Mouse (Mus musculus) embryonic fibroblast, embryonic 13.5 days (primary cell): ENCODE measurements around the gene Trim15. TPM values are rescaled to one million over a fixed set of nuclear protein-coding genes. Genes with fewer than 3 reads are reported as not detected.

ENCODE experiments used
- H3K27ac ChIP-seq: 2 replicates; pipeline ENCODE4 v1.5.1; 2012; ENCODE audit warnings: low read length, control low read depth, inconsistent platforms; ENCODE audit not compliant: insufficient read depth
- H3K4me1 ChIP-seq: 2 replicates; pipeline ENCODE4 v1.6.1; 2011; ENCODE audit warnings: low read length; ENCODE audit not compliant: control insufficient read depth, insufficient read depth
- H3K4me3 ChIP-seq: 2 replicates; pipeline ENCODE4 v1.5.1; 2011; ENCODE audit warnings: mild to moderate bottlenecking, control low read depth, low read length; ENCODE audit not compliant: insufficient read depth
- CTCF ChIP-seq: IDR thresholded peaks from 2 replicates; pipeline ENCODE4 v1.5.1; 2011; ENCODE audit warnings: mild to moderate bottlenecking, control low read depth, low read length, moderate library complexity, borderline replicate concordance; ENCODE audit not compliant: insufficient read depth
- POLR2A ChIP-seq: IDR thresholded peaks from 2 replicates; pipeline ENCODE4 v1.6.1; 2011; ENCODE audit warnings: low read depth, mild to moderate bottlenecking, control low read depth, low read length, moderate library complexity
- polyA plus RNA-seq: library from polyadenylated mRNA; stranded (reverse); fragments of >200 nt; gene quantifications from 2 replicates; pipeline ENCODE4 v1.2.4, GENCODE M21; 2011; ENCODE audit warnings: low read depth; ENCODE audit not compliant: missing spikeins, insufficient read length

Gene Trim15
- polyA plus RNA-seq, 1 experiment, result not detected

DNA sequence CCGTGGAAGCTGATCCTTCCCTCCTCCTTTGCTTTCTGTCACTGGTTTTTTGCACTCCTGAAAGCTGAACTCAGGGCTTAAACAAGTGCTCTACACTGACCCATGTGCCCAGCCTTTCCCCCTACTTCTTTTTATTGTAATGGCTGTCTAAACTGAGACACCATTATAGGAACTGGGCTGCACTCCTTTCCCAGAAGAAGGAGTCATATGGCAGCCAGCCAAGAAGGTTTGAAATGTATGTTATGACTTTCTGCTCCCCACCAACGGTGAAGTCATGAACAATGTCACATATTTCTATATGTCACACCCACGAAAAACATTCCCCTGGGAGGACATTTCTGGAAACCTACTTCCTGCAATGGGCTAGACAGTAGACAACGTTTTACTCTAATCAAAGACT lies 7.6 kb upstream of the Trim15 start:
- Histone ChIP-seq H3K4me1 (peaks cover 13% of the 10 kb centered on the region), H3K4me3 (no peak overlapping the region), H3K27ac (peak overlapping the region; percentile 56)
- TF ChIP-seq POLR2A (no peak), CTCF (no peak)

DNA sequence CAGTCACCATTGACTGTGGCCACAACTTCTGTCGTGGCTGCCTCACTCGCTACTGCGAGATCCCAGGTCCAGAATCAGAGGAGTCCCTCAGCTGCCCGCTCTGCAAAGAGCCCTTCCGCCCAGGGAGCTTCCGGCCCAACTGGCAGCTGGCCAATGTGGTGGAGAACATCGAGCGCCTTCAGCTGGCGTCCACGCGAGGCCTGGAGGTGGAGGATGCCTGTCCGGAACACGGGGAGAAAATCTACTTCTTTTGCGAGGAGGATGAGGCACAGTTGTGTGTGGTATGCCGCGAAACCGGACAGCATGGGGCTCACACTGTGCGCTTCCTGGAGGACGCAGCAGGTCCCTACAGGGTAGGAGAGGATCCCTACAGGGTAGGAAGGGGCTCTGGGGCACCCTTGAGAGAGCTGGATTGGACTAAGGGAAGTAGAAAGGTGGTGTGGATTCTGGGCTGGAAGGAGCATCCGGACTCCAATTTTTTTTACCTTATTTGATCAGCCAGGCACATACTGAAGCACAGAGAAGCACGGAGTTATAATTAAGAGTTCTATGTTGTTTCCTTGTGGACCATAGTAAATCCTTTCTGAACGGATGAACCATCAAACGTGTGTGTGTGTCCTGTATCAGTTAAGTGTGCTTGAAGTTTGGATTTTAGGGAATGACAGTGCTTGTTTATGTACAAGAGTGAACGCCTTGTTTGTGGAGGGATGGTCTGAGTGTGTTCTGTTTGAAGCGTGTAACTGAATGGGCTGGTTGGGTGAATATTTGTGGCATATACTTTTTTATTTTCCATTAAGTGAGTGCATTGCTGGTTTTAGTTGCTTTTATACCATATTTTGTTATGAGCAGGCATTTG lies 3.2 kb upstream of the Trim15 start:
- no peak for TF ChIP-seq CTCF
- TF ChIP-seq POLR2A, result no peak
- Histone ChIP-seq H3K4me3 (no peak overlapping the region), H3K27ac (no peak overlapping the region), H3K4me1 (peaks cover 10% of the 10 kb centered on the region)

DNA sequence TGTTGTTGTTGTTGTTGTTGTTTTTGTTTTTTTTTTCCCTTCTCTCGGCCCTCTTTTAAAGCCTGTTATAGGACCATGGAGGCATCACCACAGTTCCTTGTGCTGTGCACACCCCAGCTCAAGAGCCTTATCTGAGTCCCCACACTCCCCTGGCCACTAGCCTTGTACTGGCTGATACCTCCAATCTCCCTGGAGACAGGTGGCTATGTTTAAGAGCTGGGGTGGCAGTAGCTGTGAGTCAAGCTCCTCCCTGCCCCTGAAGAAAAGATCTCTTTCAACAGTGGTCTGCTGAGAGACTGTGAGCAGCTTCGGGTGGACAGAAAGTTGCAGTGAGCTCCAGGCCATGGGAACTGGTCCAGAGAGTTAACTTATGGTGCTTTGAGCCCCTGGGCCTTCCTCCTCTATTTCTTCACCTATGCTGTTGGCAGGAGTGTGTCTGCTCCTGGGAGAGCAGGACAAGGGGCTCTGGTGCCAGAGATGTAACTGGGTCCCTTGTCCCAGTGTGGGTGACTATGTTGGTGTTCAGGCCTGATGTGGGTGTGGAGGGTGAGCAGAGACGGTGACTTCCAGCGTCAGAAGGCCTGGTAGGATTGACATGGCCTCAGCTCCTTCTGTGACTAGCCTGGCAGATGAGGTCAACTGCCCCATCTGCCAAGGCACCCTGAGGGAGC lies 2.4 kb upstream of the Trim15 start, which contains the start of gene Trim10:
Gene Trim10 (plus strand): TSS at position 291 of the 671 bp plus-strand sequence.
- H3K4me1 ChIP-seq, result peaks cover 2% of the 10 kb centered on the region
- no peak within 1 kb of the TSS for H3K4me3 ChIP-seq
- TF ChIP-seq POLR2A (no peak), CTCF (no peak)
- no peak within 1 kb of the TSS for H3K27ac ChIP-seq

DNA sequence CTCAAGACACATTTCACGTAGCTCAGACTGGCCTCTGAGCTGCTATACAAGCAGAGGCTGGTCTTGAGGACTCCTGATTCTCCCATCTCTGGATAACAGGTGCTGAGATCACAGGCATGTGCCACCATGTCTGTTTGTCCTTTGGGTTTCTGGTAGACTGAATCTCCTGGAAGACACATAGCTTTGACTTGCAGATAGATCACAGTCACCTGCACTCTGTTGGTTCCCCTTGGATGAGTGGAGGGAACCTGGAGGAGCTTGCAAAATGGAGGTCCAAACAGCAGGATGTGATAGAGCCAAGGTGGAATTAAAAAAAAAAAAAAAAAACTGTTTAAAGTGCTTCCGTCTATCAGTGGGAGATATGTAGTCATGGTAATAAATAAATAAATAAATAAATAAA lies 1.8 kb upstream of the Trim15 start:
- TF ChIP-seq CTCF (no peak), POLR2A (no peak)
- Histone ChIP-seq H3K4me1 (no peaks in the 10 kb centered on the region), H3K4me3 (no peak overlapping the region), H3K27ac (no peak overlapping the region)

DNA sequence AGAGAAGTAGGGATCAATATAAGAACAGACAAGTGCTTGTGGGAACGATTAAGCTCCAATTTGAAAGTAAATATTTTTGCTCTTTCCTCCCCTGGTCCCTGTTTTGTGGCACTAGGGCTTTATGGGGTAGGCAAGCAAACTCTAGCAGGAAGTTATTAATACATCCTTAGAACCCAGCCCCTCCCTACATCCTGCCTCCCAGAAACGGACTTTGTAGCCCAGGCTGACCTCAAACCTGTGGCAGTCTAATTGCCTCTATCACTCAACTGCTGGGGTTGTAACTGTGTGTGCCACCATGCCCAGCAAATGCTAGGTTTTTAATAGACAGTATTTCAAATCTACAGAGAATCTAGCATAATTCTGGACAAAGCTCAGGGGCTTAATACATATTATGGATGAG lies 5.3 kb downstream of the Trim15 start:
- no peak overlapping the region for H3K4me3 ChIP-seq
- no peak overlapping the region for H3K27ac ChIP-seq
- no peak for TF ChIP-seq CTCF
- no peak for TF ChIP-seq POLR2A
- no peaks in the 10 kb centered on the region for H3K4me1 ChIP-seq

DNA sequence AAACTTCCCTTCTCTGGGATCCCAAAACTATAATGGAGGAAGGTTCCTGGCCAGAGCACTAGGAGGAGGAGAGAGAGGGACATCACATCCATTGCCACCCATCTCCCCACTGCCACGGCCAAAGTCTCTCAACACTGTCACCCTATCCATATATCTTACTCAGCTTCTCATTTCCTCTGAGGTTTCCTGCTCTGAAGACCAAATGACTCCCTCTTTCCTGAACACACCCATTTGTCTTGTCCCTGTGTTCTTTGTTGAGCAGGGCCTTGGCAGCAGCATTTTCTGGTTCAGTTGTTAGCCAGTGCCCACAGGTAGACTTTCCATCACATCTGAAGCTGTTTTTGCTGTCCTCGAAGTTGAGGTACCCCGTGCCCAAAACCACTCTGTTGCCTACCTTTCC lies 8.8 kb downstream of the Trim15 start:
- no peaks in the 10 kb centered on the region for H3K4me1 ChIP-seq
- no peak for TF ChIP-seq POLR2A
- no peak for TF ChIP-seq CTCF
- no peak overlapping the region for H3K27ac ChIP-seq
- no peak overlapping the region for H3K4me3 ChIP-seq

DNA sequence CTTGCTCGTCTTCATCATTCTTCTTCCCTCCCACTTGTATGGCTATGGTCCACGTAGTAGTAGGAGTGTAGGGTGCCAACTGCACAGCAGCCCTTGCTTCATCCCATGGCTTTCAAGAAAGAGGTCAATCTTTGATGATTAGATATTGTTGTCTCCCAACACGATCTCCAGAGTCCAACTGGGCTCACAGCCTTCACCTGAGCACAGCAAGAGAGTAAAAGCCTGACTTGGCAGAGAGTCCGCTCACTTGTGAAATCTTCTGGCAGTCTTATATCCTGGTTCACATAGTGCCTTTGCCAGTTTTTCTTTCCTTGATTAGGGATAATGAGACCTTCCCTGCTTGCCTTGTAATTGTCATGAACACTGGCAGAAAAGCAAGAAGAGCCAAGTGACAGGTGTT lies 10.8 kb downstream of the Trim15 start:
- no peak overlapping the region for H3K27ac ChIP-seq
- no peak for TF ChIP-seq POLR2A
- no peak for TF ChIP-seq CTCF
- H3K4me3 ChIP-seq, result no peak overlapping the region
- no peaks in the 10 kb centered on the region for H3K4me1 ChIP-seq

DNA sequence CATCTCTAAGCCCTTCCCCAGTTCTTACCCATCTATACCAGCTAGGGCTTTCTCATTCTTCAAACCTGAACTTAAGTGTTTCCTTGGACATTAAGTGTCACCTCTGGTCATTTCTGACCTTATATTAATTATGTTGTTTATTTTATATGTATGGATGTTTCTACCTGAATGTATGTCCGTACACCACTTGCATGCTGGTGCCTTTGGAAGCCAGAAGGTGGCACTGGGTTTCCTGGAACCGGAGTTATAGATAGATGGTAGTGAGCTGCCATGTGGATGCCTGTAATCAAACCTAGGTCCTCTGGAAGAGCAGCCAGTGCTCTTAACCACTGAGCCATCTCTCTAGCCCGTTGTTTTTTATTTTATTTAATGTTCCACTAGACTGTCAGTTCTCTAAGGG lies 11.5 kb downstream of the Trim15 start:
- Histone ChIP-seq H3K4me1 (no peaks in the 10 kb centered on the region), H3K27ac (no peak overlapping the region), H3K4me3 (no peak overlapping the region)
- no peak for TF ChIP-seq POLR2A
- TF ChIP-seq CTCF, result no peak

DNA sequence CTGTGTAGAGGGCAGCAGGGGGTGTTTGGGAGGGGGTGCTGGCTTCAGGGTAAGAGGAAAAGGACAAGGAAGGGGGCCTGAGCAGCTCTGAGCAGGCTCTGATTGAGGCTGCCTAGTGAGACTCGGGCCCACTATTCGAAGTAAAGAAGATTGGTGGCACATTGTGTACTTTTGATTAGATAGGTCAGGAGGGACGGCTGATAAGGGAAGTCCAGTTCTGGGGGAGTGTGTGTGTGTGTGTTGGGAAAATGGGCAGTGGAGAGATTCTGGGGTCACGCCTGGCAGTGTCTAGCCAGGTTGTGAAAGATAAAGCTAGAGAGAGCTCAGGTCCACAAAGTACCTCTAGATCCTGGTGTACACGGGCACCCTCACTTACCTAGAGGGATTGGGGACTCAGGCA lies 15.4 kb downstream of the Trim15 start:
- TF ChIP-seq CTCF (no peak), POLR2A (no peak)
- H3K27ac ChIP-seq, result no peak overlapping the region
- no peak overlapping the region for H3K4me3 ChIP-seq
- no peaks in the 10 kb centered on the region for H3K4me1 ChIP-seq

DNA sequence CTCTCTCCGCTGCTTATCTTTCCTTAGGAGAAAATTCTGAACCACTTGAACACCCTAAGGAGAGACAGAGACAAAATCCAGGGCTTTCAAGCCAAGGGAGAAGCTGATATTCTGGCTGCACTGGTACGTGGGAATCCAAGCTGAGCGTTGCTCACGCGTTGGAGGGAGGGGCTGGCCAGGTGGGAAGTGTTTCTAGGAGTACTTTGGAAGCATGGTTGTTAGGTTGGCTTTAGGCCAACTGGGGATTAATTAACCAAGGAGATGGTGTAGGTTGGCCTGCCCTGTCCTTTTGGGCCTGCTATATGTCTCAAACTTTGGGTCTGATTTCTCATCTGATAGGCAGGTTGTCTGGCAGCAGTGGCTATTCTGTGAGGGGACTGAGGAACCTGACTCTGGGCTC lies 15.8 kb downstream of the Trim15 start:
- TF ChIP-seq POLR2A (no peak), CTCF (no peak)
- H3K4me1 ChIP-seq, result no peaks in the 10 kb centered on the region
- H3K4me3 ChIP-seq, result no peak overlapping the region
- H3K27ac ChIP-seq, result no peak overlapping the region
